Mouse (Mus musculus): ENCODE results near the gene C1qtnf1. TPM values are rescaled to one million over a fixed set of nuclear protein-coding genes. Genes with fewer than 3 reads are reported as not detected.

Gene C1qtnf1
- total RNA-seq, 2 experiments from 2014 or later, result 3.9 to 5.3 TPM

GRCm38 (mm10) chr11:118495065-118495464 is 67.1 kb downstream of the C1qtnf1 start:
- no peak for DNase-seq (ENCODE audit: low spot score in 2 of 2)

- DNase-seq (ENCODE audit: low spot score in 2 of 2), result no peak
Measured at GRCm38 (mm10) chr11:118496066-118496689, 68.2 kb downstream of the C1qtnf1 start.

Other genes starting within 250 kb of the C1qtnf1 start
- 10 to 100 TPM; 72.0 to 75.0 TPM for gene Cyth1, start 179.6 kb upstream of the C1qtnf1 start, total RNA-seq (2021)
- gene Usp36, start 138.0 kb upstream of the C1qtnf1 start, total RNA-seq (2021), result 10 to 100 TPM; 22.9 to 26.0 TPM
- gene Cep295nl, start 85.7 kb upstream of the C1qtnf1 start, total RNA-seq (2021), result 1 to 10 TPM; 1.0 to 1.6 TPM
- gene Timp2, start 72.5 kb upstream of the C1qtnf1 start, total RNA-seq (2021), result 100 to 1,000 TPM; 266 to 270 TPM
- gene Lgals3bp, start 26.1 kb upstream of the C1qtnf1 start, total RNA-seq (2021), result 10 to 100 TPM; 11.1 to 14.4 TPM
- 10 to 100 TPM; 37.0 to 40.6 TPM for gene Cant1, start 9.1 kb upstream of the C1qtnf1 start, total RNA-seq (2021)
- gene Engase, start 48.6 kb downstream of the C1qtnf1 start, total RNA-seq (2021), result 10 to 100 TPM; 14.7 to 18.4 TPM